ENCODE assay signal across 38 mouse cellular contexts in the genomic region with DNA sequence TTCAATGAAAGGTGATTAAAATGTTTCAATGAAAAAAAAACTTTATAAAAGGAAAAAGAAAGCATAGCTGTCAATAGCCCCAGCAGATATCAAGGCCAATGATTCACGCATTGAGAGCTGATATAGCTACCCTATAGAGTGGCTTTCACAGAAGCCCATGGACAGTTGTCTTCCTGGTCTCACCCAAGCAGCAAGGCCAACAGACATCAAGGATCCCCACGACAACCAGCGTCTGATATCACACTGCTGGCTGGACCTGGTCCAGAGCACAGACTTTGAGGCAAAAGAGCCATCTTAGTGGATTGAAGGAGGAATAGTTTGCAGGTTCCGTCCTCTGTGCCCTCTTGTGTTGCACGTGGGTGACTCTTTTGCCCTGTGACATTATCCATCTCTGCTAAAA. TPM values are rescaled to one million over a fixed set of nuclear protein-coding genes. Genes with fewer than 3 reads are reported as not detected.
"Had no signal": no experiment of that assay in that cellular context is flagged by ENCODE, and none has a peak within 500 bp of the region (broad histone marks: within the 10 kb centered on the region; RNA-seq: fewer than 3 reads in every experiment).

No protein-coding gene starts in this region.

- H3K4me2 ChIP-seq: heart, embryonic 11.5 days; heart, embryonic 12.5 days; heart, embryonic 13.5 days; heart, embryonic 15.5 days; hindbrain, embryonic 12.5 days; hindbrain, embryonic 13.5 days; hindbrain, embryonic 14.5 days; hindbrain, embryonic 15.5 days; intestine, embryonic 15.5 days; kidney, embryonic 15.5 days had no signal

- H3K9me3 ChIP-seq: heart, embryonic 10.5 days; heart, embryonic 13.5 days; heart, embryonic 15.5 days; hindbrain, embryonic 10.5 days; hindbrain, embryonic 12.5 days; hindbrain, embryonic 15.5 days; intestine, embryonic 15.5 days; kidney, embryonic 15.5 days had no signal

- H3K27me3 ChIP-seq: heart, embryonic 15.5 days; hindbrain, embryonic 15.5 days; intestine, embryonic 15.5 days; kidney, embryonic 15.5 days had no signal

- ATAC-seq: hindbrain, embryonic 16.5 days; hindbrain, postnatal 0 days; inflammation-experienced regulatory T-cells, adult 6 months; intestine, embryonic 15.5 days; intestine, embryonic 16.5 days; intestine, postnatal 0 days had no signal

- H3K9ac ChIP-seq: heart, embryonic 12.5 days; heart, embryonic 13.5 days; heart, embryonic 15.5 days; hindbrain, embryonic 12.5 days; hindbrain, embryonic 13.5 days; hindbrain, embryonic 14.5 days; hindbrain, embryonic 15.5 days; intestine, embryonic 15.5 days; kidney, embryonic 15.5 days had no signal

- DNase-seq: heart, postnatal 10 days; heart, postnatal 14 days; heart, postnatal 36 days; kidney, adult 11 months; kidney, adult 18-20 months; kidney, adult 2 months; kidney, adult 8-10 months; kidney, adult 9 months; kidney, postnatal 10 days; kidney, postnatal 14 days; kidney, postnatal 25 days; kidney, postnatal 36 days; kidney, postnatal 4 days; layer of hippocampus, adult 9-11 months; layer of hippocampus, postnatal 36 days had no signal

- H3K27ac ChIP-seq: heart, embryonic 10.5 days; heart, embryonic 13.5 days; heart, embryonic 15.5 days; hindbrain, embryonic 12.5 days; hindbrain, embryonic 13.5 days; hindbrain, embryonic 14.5 days; hindbrain, embryonic 15.5 days; hindbrain, postnatal 0 days; intestine, embryonic 15.5 days; kidney, embryonic 15.5 days; kidney, postnatal 0 days; layer of hippocampus, adult 2 months had no signal

- H3K4me1 ChIP-seq: hindbrain, embryonic 12.5 days; hindbrain, embryonic 13.5 days; hindbrain, embryonic 15.5 days; intestine, embryonic 15.5 days; kidney, embryonic 15.5 days had no signal

- H3K4me3 ChIP-seq: heart, embryonic 10.5 days; heart, embryonic 12.5 days; heart, embryonic 13.5 days; heart, embryonic 15.5 days; hindbrain, embryonic 10.5 days; hindbrain, embryonic 12.5 days; hindbrain, embryonic 13.5 days; hindbrain, embryonic 15.5 days; intestine, embryonic 15.5 days; kidney, embryonic 15.5 days; layer of hippocampus, adult 2 months had no signal

- H3K36me3 ChIP-seq: heart, embryonic 10.5 days; heart, embryonic 12.5 days; heart, embryonic 13.5 days; heart, embryonic 15.5 days; hindbrain, embryonic 10.5 days; hindbrain, embryonic 12.5 days; hindbrain, embryonic 13.5 days; hindbrain, embryonic 15.5 days; intestine, embryonic 15.5 days; kidney, embryonic 15.5 days had no signal

RNA-seq across cellular contexts. Expression of a gene that starts 49.7 kb away (rescaled TPM):
- total RNA-seq: heart, postnatal 10 days; heart, postnatal 25 days; heart, postnatal 36 days; hematopoietic stem cell, adult 5-6 weeks had no signal
- polyA plus RNA-seq: heart, embryonic 12.5 days; heart, embryonic 15.5 days; heart, embryonic 16.5 days; heart, postnatal 0 days; inflammation-experienced regulatory T-cells, adult 6 months had no signal
